Mouse (Mus musculus): ENCODE data around the gene Samsn1.

- no peak for TF ChIP-seq ZNF384 (IDR thresholded peaks at IDR 0.05; ENCODE audit: low read depth, low read length)
- TF ChIP-seq CHD2 (IDR thresholded peaks at IDR 0.05; ENCODE audit: low read depth, low read length), result no peak
Measured at GRCm38 (mm10) chr16:75856343-75856742, 165.7 kb downstream of the Samsn1 start.

Measured in ES-E14 (cell line).